Mouse (Mus musculus) frontal cortex, postnatal 25 days (tissue): ENCODE data around the gene Foxa3.

Experiments
- DNase-seq, 2 experiments: peaks; one replicate each; pipeline ENCODE4 v3.0.0; 2022; ENCODE audit warnings: low spot score in 2 of 2

The Foxa3 gene

DNA sequence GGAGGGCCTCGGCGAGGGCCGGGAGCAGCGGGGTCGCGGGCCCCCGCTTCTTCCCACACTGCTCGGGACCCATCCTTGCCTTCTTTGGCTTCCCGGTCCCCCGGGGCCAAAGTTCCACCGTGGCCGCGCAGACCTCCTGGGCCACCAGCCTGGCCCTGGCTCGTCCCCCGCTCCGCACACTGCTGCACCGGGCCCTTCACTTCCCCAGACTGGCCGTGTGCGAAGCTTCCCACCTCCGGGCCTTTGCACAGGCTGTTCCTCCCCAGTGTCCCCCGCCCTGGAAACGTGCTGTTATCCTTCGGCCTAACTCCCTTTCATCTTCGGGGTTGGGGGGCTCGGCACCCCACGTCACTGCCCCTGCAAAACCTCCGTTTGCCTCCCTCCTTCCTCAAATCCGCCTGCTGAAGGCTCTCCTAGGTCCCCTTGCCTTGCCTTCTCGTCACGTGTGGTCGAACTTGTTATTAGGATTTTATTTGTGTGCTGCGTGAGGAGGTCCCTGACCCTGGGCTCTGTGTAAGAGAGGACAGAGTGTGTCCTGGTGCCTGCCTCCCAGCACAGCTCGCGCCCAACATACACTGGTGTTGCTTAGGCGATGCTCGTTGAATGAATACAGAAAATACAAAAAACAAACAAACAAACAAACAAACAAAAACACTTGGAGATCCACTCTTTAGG is 1.4 kb upstream of the Foxa3 start:
- no peak for DNase-seq

DNA sequence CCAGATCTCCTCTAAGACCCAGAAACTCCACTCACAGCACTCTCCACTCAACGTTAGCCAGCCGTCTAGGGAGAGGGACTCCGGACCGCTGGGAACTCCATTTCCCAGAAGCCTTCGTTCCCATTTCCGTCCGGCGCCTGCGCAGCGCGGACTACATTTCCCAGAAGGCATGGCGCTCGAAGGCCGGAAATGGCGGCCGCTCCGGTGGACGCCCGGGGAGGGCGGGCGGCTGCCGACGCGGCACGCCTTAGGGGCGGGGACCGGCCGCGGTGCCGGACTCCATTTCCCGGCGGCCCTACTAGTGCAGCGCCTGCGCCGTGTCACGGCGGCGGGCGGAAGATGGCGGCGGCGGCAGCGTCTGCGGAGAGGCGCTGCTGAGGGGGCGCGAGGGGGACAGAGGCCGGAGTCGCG is 763 bp upstream of the Foxa3 start, which contains the start of gene Sympk:
Sympk (plus strand) TSS at position 282 of the 411 bp plus-strand sequence.
- DNase-seq, result peak; percentile 80 to 91

DNA sequence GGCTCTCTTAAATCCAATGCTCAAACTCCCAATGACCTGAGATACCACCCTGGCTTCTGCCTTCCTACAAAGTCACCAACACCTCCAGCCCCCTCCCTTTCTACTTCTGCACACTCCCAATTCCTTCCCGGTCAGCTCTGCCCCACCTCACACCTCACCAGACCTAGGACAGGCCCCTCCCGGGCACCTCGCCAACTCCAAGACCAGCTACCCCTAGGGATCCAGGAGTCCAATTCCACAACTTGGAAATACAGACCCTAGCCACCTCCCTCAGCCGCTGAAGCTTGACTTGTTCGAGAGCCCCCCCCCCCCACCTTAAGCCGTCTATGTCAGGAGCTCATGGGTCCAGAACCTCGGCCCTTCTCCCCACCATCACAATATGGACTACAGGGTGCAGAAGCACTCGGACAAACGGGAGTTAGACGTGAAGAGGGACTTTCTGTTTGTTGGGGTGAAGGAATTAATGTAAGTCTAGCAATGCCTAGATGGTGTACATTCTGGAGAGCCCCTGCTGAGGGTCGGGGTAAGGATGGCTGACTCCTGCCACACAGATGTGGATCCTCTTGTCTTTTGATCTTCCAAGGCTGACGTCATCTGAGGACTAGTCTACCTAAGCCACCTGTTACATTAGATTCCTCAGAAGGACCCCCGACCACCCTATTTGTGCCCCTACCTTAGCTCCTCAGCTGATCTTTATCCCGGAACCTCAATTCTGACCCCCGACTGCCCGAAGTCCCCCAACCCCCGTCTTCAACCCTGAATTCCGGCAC is 964 bp downstream of the Foxa3 start:
- DNase-seq, result no peak

DNA sequence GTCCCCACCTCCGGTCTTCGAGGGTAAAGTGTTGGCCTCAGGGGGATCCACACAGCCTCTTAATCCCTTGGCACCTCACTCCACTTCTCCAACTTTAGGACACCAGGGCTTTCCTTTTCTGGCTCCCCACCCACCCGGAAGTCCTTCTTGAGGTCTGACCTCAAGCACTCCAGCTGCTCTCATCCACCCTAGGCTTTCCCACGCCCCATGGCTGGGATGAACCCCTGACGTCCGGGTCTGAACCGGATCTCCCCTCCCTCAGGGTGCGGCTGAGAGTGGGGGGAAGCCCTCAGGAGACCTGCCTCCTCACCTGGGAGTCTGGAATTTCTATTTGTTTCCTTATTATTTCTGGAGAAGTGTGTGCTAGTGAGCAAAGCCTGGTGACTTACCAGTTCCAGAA is 2.3 kb downstream of the Foxa3 start:
- no peak for DNase-seq

DNA sequence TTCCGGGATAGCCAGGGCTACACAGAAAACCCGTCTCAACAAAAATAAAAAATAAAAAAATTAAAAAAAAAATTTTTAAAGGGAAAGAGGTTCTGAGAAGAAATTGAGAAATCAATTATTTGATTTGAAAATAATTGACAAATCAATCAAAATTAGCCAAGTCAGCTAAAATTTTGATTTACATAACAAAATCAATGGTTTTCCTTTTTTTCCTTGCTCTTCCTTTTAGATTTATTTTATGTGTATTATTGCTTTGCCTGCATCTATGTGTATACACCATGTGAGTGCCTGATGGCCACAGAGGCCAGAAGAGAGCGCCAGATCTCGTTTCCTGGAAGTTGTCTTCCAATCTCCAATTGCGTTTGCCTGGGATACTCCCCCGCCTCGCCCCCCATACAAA is 5.4 kb downstream of the Foxa3 start:
- DNase-seq, result no peak

DNA sequence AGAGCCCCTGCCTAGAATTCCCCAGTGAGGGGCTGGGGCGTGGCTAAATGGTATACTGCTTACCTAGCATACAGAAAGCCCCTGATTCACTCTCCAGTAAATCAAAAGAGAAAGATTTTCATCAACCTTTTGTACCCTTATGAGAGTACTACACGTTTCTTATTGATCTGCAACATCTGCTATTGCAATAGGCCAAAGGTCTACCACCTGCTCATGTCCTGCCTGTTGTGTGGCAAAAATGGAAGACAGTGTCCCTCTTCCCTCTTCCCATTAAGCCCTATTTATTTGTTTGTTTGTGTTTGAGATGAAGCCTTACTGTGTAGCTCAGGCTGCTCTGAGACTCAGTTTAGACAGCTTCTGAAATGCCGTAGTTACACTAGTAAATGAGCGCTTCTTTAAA is 7.3 kb downstream of the Foxa3 start:
- no peak for DNase-seq

DNA sequence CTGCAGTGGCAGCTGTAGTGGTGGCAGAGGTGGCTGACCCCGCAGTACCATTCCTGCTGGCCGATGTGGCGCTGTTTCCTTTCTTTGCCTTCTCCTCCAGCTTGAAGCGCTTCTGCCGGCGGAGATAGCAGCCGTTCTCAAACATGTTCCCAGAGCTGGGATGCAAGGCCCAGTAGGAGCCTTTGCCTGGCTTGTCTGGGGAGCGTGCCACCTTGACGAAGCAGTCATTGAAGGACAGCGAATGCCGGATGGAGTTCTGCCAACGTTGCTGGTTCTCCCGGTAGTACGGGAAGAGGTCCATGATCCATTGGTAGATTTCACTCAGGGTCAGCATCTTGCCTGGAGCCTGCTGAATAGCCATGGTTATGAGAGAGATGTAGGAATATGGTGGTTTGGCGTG is 8.9 kb downstream of the Foxa3 start:
- no peak for DNase-seq

DNA sequence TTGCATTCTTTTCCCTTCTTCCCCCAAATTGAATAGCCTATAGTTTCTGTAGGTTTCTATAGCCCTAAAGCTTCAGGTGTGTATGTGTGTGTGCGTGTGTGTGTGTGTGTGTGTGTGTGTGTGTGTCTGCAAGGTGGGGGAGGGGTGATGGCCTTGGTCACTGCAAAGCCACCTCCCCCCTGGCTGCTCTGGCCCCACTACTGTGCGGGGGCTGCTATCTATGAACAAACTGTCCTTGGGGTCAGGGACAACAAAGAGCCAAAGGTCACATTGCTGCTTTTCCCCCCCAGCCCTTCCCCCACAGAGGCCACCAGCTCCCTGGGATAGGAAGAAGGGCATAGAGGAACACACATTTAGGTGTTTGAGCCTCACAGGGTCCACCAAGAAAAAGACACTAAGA is 10.5 kb downstream of the Foxa3 start:
- DNase-seq, result no peak

DNA sequence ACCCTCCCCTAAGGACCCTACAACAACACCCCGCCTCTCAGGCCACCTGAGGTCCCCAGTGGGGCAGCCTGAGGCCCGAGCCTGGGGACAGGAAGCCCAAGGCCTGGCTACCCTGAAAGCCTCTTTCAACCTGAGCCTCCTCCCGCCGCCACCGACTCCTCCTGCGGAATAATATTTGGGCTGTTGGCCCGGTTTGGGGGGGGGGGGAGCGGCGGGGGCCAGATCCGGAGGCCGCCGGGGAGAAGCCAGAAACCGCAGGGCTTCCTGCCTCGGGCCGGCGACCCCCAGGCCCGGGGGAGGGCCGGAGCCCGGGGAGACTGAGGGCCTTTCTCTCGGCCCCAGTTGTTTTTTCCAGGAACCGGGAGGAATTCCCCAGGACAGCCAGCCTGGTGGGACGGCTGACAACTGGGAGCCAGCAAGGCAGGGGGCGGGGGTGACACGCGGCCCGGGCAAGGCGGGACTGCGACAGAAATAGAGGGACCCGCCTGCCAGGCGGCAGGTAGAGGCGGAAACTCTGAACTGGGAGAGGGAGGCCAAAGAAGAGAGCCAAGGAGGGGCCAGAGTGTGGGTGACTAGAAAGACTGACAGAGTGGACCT is 11.2 kb downstream of the Foxa3 start:
- DNase-seq, result no peak

DNA sequence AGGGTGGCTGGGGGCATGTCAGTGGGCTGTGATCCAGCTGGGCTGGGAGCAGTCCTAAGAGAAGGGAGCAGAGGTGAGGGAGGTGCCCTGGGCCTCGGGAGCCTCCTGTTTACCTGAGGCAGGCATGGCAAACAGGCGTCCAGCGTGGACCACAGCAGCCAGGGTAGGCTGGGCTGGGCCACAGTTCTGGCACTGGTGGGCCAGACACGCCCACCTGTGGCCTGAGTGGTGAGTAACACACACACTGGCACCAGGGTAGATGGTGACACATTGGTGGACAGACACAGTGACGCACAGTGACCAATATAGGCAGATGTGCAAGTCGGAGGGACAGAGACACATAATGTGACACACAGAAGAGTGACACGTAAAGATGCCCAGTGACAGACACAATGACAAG is 12.8 kb downstream of the Foxa3 start:
- no peak for DNase-seq

DNA sequence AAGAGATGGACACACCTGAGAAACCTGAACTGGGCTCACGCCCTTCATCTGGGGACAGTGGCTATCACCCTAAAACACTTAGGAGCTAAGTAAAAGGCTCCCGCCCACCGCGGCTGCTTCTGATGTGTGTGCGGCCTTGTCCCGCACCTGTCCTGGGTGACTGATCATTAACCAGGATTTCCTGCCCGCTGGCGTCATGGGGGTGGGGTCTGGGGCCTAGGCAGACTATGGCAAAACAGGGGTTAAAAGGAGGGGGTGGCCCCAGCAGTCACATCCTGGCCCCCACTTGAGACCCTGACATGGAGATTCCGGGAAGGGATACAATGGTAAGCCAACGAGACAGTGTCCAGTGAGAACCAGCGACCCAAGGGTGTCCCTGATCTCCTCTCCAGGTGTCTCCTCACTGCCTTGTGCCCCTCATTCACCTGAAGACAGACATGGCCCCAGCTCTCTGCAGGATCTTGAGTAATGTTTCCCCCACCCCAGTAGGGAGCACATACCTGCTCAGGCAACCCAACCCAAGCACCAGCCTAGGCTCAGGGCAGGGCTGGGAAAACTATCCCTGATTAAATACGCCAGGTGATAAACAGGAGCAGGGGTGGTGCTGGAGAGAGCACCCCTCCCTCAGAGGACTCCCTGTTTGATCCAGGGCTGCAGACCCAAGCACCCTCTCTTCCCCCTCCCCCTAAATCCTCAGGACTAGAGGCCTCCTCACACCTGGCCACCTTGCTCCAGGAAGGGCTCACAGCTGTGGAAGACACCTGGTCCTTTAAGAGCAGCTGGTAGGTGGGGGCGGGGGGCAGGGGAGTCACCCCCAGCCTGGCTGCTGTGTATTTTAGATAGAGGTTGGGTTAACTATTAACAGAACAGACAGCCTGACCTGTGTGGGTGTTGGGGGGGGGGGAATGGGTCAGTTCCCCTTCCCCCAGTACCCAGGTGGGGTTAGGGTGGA is 16.0 kb downstream of the Foxa3 start:
- no peak for DNase-seq

DNA sequence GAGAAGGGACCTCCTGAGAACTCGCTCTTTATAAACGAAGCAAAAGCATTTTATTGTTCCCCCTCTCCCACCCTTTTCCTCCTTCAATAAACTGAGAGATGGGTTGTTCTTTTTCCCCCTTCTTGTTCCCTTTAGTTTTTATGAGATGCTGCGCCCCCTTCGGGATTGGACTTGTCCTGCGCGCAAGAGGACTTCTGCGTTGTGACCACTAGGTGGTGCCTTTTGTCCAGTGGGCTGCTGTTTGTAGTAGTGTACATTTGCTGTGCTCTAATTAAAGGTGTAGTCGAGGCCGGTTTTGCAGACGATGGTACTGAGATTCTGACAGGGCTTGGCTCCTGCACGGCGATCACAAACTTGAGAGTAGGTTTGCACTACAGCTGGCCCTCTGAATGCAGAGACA is 16.9 kb downstream of the Foxa3 start:
- peak; percentile 77 to 83 for DNase-seq

DNA sequence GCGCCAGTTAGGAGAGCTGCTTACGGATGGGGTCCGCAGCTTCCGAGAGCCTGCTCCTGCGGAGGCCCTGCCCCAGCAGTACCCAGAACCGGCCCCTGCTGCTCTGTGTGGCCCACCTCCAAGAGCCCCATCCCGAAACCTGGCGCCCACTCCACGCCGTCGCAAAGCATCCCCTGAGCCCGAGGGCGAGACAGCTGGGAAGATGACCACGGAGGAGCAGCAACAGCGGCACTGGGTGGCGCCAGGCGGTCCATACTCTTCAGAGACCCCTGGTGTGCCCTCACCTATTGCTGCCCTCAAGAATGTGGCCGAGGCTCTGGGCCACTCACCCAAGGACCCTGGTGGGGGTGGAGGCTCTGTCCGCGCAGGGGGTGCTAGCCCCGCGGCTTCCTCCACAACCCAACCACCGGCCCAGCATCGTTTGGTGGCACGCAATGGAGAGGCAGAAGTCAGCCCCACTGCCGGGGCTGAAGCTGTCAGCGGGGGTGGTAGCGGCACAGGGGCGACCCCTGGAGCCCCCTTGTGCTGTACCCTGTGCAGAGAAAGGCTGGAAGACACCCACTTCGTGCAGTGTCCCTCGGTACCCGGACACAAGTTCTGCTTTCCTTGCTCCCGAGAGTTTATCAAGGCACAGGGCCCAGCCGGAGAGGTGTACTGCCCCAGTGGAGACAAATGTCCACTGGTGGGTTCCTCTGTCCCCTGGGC is 17.8 kb downstream of the Foxa3 start:
- DNase-seq, result no peak

DNA sequence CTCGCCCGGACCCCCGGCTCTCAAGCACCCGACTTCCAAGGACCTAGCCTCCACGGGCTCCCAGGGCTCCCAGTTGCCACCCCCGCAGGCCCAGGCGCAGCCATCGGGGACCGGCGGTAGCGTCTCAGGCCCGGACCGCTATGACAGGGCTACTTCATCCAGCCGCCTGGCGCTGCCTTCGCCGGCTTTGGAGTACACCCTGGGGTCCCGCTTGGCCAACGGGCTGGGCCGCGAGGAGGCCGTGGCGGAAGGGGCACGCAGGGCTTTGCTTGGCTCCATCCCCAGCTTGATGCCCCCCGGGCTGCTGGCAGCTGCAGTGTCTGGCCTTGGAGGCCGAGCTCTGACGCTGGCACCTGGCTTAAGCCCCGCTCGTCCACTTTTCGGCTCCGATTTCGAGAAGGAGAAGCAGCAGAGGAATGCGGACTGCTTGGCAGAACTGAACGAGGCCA is 18.7 kb downstream of the Foxa3 start:
- DNase-seq, result no peak

DNA sequence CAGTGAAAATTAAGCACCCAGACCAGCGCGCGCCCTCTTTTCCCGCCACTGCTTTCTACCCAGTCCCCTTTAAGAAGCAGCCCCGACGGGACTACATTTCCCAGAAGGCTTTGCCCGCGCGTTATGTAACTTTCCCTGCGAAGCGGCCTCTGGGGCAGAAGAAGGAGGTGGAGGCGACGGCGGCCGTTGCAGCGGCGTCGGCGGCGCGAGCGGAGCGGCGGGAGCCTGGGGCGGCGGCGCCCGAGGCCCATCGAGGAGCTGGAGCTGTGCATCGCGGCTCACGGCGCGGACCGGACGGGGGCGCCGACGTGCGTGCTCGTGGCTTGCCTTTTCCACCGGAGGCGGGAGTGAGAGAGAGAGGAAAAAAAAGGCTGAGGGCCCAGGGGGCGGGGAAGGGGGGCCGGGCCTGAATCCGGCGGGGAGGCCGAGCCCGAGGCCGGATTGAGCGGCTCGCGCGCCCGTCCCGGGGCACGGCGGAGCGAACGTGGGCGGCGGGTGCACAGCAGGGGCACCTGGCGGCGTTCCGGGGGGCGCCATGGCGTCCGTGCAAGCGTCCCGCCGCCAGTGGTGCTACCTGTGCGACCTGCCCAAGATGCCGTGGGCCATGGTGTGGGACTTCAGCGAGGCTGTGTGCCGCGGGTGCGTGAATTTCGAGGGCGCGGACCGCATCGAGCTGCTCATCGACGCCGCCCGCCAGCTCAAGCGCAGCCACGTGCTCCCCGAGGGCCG is 19.3 kb downstream of the Foxa3 start, which contains the start of gene Irf2bp1:
Irf2bp1 (plus strand) TSS at position 143 of the 729 bp plus-strand sequence.
- peak; percentile 88 to 89 for DNase-seq

DNA sequence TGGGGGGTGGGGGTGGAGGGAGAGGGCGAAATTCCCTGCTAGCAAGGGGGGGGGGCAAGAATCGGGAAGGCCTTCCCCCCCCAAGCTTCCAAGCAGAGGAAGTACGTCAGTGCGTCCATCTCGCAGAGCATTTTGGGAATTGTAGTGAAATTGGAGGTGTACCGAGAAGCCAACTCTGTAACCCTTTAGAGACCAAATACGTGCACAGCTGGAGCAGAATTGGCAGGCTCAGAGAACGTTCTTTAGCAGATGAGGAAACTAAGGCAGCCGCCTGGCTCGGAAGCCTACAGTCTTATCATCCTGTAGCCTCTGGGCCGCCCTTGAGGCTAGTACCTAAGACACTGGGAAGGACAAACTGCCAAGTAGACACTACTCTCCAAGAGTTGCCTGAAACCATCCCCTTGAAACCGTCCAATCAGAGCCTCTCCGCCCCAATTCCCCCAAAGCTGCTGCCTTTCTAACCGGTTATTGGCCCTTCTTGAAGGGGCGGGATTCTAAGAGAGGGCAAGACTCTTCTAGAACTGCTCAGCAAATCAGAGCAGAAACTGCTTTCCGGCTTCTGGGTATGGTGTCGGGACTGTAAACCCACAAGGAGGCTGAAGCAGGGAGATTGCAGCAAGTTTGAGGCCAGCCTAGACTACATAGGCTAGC is 20.4 kb downstream of the Foxa3 start:
- peak; percentile 33 to 61 for DNase-seq

DNA sequence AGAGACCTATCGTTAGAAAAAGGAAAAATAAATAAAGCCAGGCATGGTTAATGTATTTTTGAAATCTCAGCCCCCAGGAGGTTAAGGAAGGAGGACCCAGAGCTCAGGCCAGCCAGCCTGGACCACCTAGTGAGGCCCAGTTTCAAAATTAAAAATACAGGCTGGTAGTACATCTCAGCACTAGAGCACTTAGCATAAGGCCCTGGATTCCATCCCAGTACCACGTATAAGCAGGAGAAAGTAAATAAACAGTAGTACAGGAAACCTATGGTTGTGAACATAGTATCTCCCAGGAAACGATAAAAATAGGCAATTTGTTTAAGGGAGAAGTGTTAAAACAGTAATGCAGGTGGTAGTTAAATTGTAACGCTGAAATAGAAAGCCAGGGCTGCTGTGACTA is 21.2 kb downstream of the Foxa3 start:
- no peak for DNase-seq

DNA sequence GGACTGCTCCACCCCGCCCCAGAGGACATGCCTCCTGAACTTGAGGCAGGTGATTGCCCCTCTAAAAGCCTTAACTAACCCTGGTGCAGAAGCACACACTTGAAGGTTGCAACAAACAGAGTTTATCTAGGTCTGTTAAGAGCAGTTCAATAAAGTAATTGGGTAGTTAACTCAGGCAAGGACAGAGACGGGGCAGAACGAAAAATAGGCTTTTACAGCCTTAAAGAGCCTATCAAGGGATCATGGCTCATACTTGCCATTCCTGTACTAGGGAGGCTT is 21.6 kb downstream of the Foxa3 start:
- DNase-seq, result no peak

DNA sequence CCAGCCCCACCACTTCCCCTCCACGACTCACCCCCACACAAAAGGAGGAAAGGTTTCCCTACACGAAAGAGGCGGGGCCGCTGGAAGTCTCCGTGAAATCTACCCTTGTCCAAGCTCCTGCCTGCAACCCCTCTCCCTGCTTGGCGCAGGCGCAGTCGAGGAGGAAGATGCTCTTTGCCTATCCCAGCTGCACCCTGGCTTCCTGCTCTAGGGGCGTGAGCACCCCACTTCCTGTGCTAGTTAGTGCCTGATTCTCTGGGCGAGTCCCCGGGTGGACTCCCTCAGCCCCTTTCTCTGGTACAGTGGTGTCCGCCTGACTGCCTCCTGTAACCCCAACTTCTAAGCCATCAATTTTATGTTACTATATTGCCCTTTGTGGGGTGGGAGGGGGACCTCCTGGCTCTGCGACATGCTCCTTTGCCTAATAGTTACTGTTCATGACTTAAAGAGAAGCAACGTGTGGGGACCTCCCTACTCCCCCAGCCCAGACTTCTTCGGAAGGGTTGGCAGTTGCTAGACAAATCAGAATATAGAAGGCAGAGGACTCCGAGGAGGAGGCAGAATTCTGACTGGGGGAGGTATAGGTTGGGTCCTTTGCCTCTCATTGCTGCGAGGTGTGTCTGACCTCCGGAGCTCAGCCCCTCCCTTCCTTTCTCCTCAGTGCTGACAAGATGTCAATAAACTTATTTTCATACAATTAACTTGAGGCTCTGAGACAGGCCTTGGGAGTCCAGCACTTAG is 22.1 kb downstream of the Foxa3 start:
- no peak for DNase-seq
